13 mouse cellular contexts compared by ENCODE assay signal in genomic region chr11:50952290-50952689, GRCm38 (mm10). TPM values are rescaled to one million over a fixed set of nuclear protein-coding genes. Genes with fewer than 3 reads are reported as not detected.
A peak's percentile ranks its signal among the peaks of the same experiment; 100 is the strongest.
DNase-seq lines count a peak whose midpoint lies in the region; ATAC-seq and TF ChIP-seq lines count a peak whose summit lies in the region.
"Had no signal": no experiment of that assay in that cellular context is flagged by ENCODE, and none has a peak within 500 bp of the region (broad histone marks: within the 10 kb centered on the region; RNA-seq: fewer than 3 reads in every experiment).

No protein-coding gene starts in this region.

- H3K9me3 ChIP-seq in liver, embryonic 16.5 days (replicated peaks; ENCODE audit: control insufficient read depth, low read length) = no peaks in the 10 kb centered on the region
- no peaks in the 10 kb centered on the region for H3K9me3 ChIP-seq in liver, embryonic 12.5 days (replicated peaks)
- H3K9me3 ChIP-seq: embryonic facial prominence, embryonic 15.5 days had no signal

- DNase-seq in adrenal gland, postnatal 14 days = peak; percentile 59
- DNase-seq in adrenal gland, adult 18-20 months (ENCODE audit: low spot score in 2 of 2) = no peak
- peak; percentile 39 for DNase-seq in naive thymus-derived CD4-positive, alpha-beta T cell, adult 2 months (ENCODE audit: low read depth)
- no peak for DNase-seq in testis, postnatal 10 days (ENCODE audit: low spot score)
- no peak for DNase-seq in layer of hippocampus, adult 2 months (ENCODE audit: low spot score in 2 of 2)
- DNase-seq: heart, postnatal 4 days had no signal

- 60% methylated on average over 14 of the region's 14 CpGs for WGBS in liver, embryonic 16.5 days (ENCODE audit: insufficient replicate concordance)
- 68% methylated on average over 14 of the region's 14 CpGs for WGBS in liver, embryonic 12.5 days (ENCODE audit: insufficient replicate concordance)

- no peaks in the 10 kb centered on the region for H3K27me3 ChIP-seq in liver, embryonic 16.5 days (ENCODE audit: control insufficient read depth, insufficient read depth, low read depth, low read length)
- no peaks in the 10 kb centered on the region; the same call in 1 of the 2 replicates for H3K27me3 ChIP-seq in liver, embryonic 12.5 days (replicated peaks)
- H3K27me3 ChIP-seq: embryonic facial prominence, embryonic 15.5 days had no signal

- H3K27ac ChIP-seq in liver, embryonic 16.5 days (ENCODE audit: low read length) = no peak overlapping the region
- H3K27ac ChIP-seq in liver, embryonic 12.5 days = no peak overlapping the region
- no peak overlapping the region for H3K27ac ChIP-seq in layer of hippocampus, adult 2 months
- H3K27ac ChIP-seq: embryonic facial prominence, embryonic 15.5 days; liver, embryonic 14.5 days had no signal

- H3K36me3 ChIP-seq in liver, embryonic 16.5 days (ENCODE audit: control insufficient read depth, insufficient read depth) = no peaks in the 10 kb centered on the region
- H3K36me3 ChIP-seq in liver, embryonic 12.5 days = no peaks in the 10 kb centered on the region
- H3K36me3 ChIP-seq: embryonic facial prominence, embryonic 15.5 days had no signal

- ATAC-seq in liver, embryonic 16.5 days (ENCODE audit: low read depth) = peak; percentile 45; the same call in 1 of the 2 replicates
- no peak for ATAC-seq in liver, embryonic 12.5 days
- ATAC-seq in hematopoietic stem cell, adult 5-6 weeks (replicated peaks in 1 of 2; ENCODE audit: insufficient read depth in 1 of 2, low FRiP score in 2 of 2, low TSS enrichment in 1 of 2, low read depth in 1 of 2, poor library complexity in 2 of 2, severe bottlenecking in 2 of 2) = peak; percentile 62 to 65; a peak in 2 of 4 replicates

- no peak overlapping the region for H3K4me3 ChIP-seq in liver, embryonic 16.5 days (ENCODE audit: low read depth, low read length)
- H3K4me3 ChIP-seq in liver, embryonic 12.5 days = no peak overlapping the region
- no peak overlapping the region for H3K4me3 ChIP-seq in layer of hippocampus, adult 2 months
- H3K4me3 ChIP-seq: embryonic facial prominence, embryonic 15.5 days had no signal

- H3K4me2 ChIP-seq in liver, embryonic 16.5 days (ENCODE audit: low read depth, low read length) = no peak overlapping the region
- H3K4me2 ChIP-seq in liver, embryonic 12.5 days = no peak overlapping the region
- H3K4me2 ChIP-seq: embryonic facial prominence, embryonic 15.5 days had no signal

- H3K4me1 ChIP-seq in liver, embryonic 16.5 days (ENCODE audit: control insufficient read depth, low read depth, low read length) = no peaks in the 10 kb centered on the region
- H3K4me1 ChIP-seq in liver, embryonic 12.5 days = no peaks in the 10 kb centered on the region
- H3K4me1 ChIP-seq: embryonic facial prominence, embryonic 15.5 days had no signal

- TF ChIP-seq CTCF in layer of hippocampus, adult 2 months (conservative IDR thresholded peaks at IDR 0.05) = no peak

- H3K9ac ChIP-seq in liver, embryonic 16.5 days (ENCODE audit: low read depth, low read length) = no peak overlapping the region
- H3K9ac ChIP-seq in liver, embryonic 12.5 days = no peak overlapping the region
- H3K9ac ChIP-seq: embryonic facial prominence, embryonic 15.5 days; liver, embryonic 14.5 days had no signal

RNA-seq across cellular contexts. Expression of gene Prop1, which starts 1.3 kb away (rescaled TPM):
- total RNA-seq in adrenal gland, postnatal 14 days (2021) = not detected in 2 replicates
- total RNA-seq in adrenal gland, adult 18-20 months (2021) = not detected
- polyA plus RNA-seq in liver, embryonic 16.5 days (2015; fragmentation: Nextera tagmentation; extraction: Ambion mirVana) = not detected in 2 replicates
- not detected in 2 replicates for polyA plus RNA-seq in liver, embryonic 12.5 days (2016; fragmentation: Nextera tagmentation; extraction: Ambion mirVana)
- not detected in 2 replicates for total RNA-seq in hematopoietic stem cell, adult 5-6 weeks (2017)
- total RNA-seq in layer of hippocampus, adult 2 months (2021) = not detected
- total RNA-seq: heart, postnatal 4 days; layer of hippocampus, adult 18-20 months had no signal
- polyA plus RNA-seq: embryonic facial prominence, embryonic 15.5 days; liver, embryonic 14.5 days; stomach, embryonic 14.5 days had no signal

RNA-seq across cellular contexts. Expression of gene 4933414I15Rik, which starts 8.7 kb away (rescaled TPM):
- not detected in 2 replicates for total RNA-seq in adrenal gland, postnatal 14 days (2021)
- not detected for total RNA-seq in adrenal gland, adult 18-20 months (2021)
- not detected in 2 replicates for polyA plus RNA-seq in liver, embryonic 16.5 days (2015; fragmentation: Nextera tagmentation; extraction: Ambion mirVana)
- not detected in 2 replicates for polyA plus RNA-seq in liver, embryonic 12.5 days (2016; fragmentation: Nextera tagmentation; extraction: Ambion mirVana)
- not detected in 2 replicates for total RNA-seq in hematopoietic stem cell, adult 5-6 weeks (2017)
- not detected for total RNA-seq in layer of hippocampus, adult 2 months (2021)
- total RNA-seq: heart, postnatal 4 days; layer of hippocampus, adult 18-20 months had no signal
- polyA plus RNA-seq: embryonic facial prominence, embryonic 15.5 days; liver, embryonic 14.5 days; stomach, embryonic 14.5 days had no signal

RNA-seq across cellular contexts. Expression of gene Olfr1378, which starts 14.0 kb away (rescaled TPM):
- not detected in 2 replicates for total RNA-seq in adrenal gland, postnatal 14 days (2021)
- total RNA-seq in adrenal gland, adult 18-20 months (2021) = not detected
- not detected in 2 replicates for polyA plus RNA-seq in liver, embryonic 16.5 days (2015; fragmentation: Nextera tagmentation; extraction: Ambion mirVana)
- polyA plus RNA-seq in liver, embryonic 12.5 days (2016; fragmentation: Nextera tagmentation; extraction: Ambion mirVana) = not detected in 2 replicates
- not detected in 2 replicates for total RNA-seq in hematopoietic stem cell, adult 5-6 weeks (2017)
- total RNA-seq in layer of hippocampus, adult 2 months (2021) = not detected
- total RNA-seq: heart, postnatal 4 days; layer of hippocampus, adult 18-20 months had no signal
- polyA plus RNA-seq: embryonic facial prominence, embryonic 15.5 days; liver, embryonic 14.5 days; stomach, embryonic 14.5 days had no signal

RNA-seq across cellular contexts. Expression of gene Zfp354b, which starts 20.9 kb away (rescaled TPM):
- total RNA-seq in adrenal gland, postnatal 14 days (2021) = 2.1 and 2.9 TPM in 2 replicates
- 1 to 10 TPM; 2.2 to 2.9 TPM for total RNA-seq in adrenal gland, adult 18-20 months (2021)
- polyA plus RNA-seq in liver, embryonic 16.5 days (2015; fragmentation: Nextera tagmentation; extraction: Ambion mirVana) = 0.13 and 0.15 TPM in 2 replicates
- polyA plus RNA-seq in liver, embryonic 12.5 days (2016; fragmentation: Nextera tagmentation; extraction: Ambion mirVana) = 0.29 and 0.39 TPM in 2 replicates
- total RNA-seq in hematopoietic stem cell, adult 5-6 weeks (2017) = 0.50 and 0.63 TPM in 2 replicates
- total RNA-seq in layer of hippocampus, adult 2 months (2021) = 1 to 10 TPM; 6.3 to 8.1 TPM

RNA-seq across cellular contexts. Expression of gene Olfr1377, which starts 29.5 kb away (rescaled TPM):
- total RNA-seq in adrenal gland, postnatal 14 days (2021) = not detected in 2 replicates
- not detected for total RNA-seq in adrenal gland, adult 18-20 months (2021)
- polyA plus RNA-seq in liver, embryonic 16.5 days (2015; fragmentation: Nextera tagmentation; extraction: Ambion mirVana) = not detected in 2 replicates
- polyA plus RNA-seq in liver, embryonic 12.5 days (2016; fragmentation: Nextera tagmentation; extraction: Ambion mirVana) = not detected in 2 replicates
- not detected in 2 replicates for total RNA-seq in hematopoietic stem cell, adult 5-6 weeks (2017)
- total RNA-seq in layer of hippocampus, adult 2 months (2021) = not detected
- total RNA-seq: heart, postnatal 4 days; layer of hippocampus, adult 18-20 months had no signal
- polyA plus RNA-seq: liver, embryonic 14.5 days; stomach, embryonic 14.5 days had no signal

Comparison
In these comparisons a context has a peak if more than half of its experiments do, and no peak if none do; other contexts are left out.
1. DNase-seq: peak in adrenal gland, postnatal 14 days (single experiment) and naive thymus-derived CD4-positive, alpha-beta T cell, adult 2 months (single experiment); none in adrenal gland, adult 18-20 months (0 of 2), testis, postnatal 10 days (single experiment) and layer of hippocampus, adult 2 months (0 of 2).